Mouse (Mus musculus): ENCODE measurements around the gene Plekhs1.

- TF ChIP-seq CTCF (IDR thresholded peaks at IDR 0.05; ENCODE audit: extremely low read depth, insufficient read depth, low read length) (no peak), POLR2A (IDR thresholded peaks at IDR 0.05; ENCODE audit: extremely low read depth, insufficient read depth, low read length) (no peak)
These were observed 1.2 kb upstream of the Plekhs1 start for GRCm38 (mm10) chr19:56460241-56460640.
